Mouse (Mus musculus): ENCODE results near the gene Pip5k1b.

- TF ChIP-seq CTCF (IDR thresholded peaks at IDR 0.05; ENCODE audit: control insufficient read depth, insufficient read depth, low read length) (no peak), POLR2A (IDR thresholded peaks at IDR 0.05; ENCODE audit: borderline replicate concordance, control insufficient read depth, low read depth, low read length) (no peak)
Measured at GRCm38 (mm10) chr19:24359270-24359669, 196.4 kb downstream of the Pip5k1b start.

All from bone marrow, adult 2 months (tissue).